Mouse (Mus musculus) lung, adult 2 months (tissue): ENCODE measurements around the gene Rcan2.

Experiments used
- CTCF ChIP-seq: fragments of 200-500 bp; IDR thresholded peaks from 2 replicates; pipeline ENCODE4 v1.5.1; 2011; ENCODE audit warnings: mild to moderate bottlenecking, low read length, control low read depth; ENCODE audit not compliant: insufficient read depth
- POLR2A ChIP-seq: fragments of 200-500 bp; IDR thresholded peaks from 2 replicates; pipeline ENCODE4 v1.6.1; 2011; ENCODE audit warnings: low read depth, mild to moderate bottlenecking, control low read depth, low read length, borderline replicate concordance; ENCODE audit errors: extremely low read depth

- TF ChIP-seq CTCF (no peak), POLR2A (no peak)
These were observed 47.8 kb downstream of the Rcan2 start for GRCm38 (mm10) chr17:43848903-43849302.
